Mouse (Mus musculus) frontal cortex, adult (tissue): ENCODE measurements at regions not wholly inside any gene's neighbourhood (a gene's known extent, or its start where the extent isn't known, plus 50 kb on each side); places are given as distances from the start of the nearest gene placed in this dataset.

ENCODE experiments used
- ATAC-seq: cut with Nextera tagmentation; 2 replicates; pipeline ENCODE4 v1.9.2; 2017; ENCODE audit warnings: mild to moderate bottlenecking, moderate library complexity, mixed read lengths; ENCODE audit not compliant: low TSS enrichment

DNA sequence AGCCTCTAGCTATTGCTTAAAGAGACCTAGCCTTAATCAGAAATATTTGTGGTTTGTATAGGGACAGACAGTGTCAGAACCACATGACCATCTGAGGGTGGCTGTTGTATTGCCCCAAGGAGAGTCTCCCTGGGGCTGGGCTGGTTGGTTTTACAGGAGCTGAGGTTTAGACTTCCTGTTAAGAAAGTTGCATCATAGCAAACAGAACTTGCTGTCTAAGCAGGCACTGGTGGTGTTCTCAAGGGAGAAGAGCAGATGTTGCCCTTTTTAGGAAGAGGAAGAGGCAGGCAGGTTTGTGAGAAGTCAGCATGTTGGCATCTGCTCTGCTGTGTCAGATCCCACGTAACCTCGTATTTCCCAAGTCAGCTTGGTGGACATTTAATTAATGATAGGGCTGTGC is 52.7 kb upstream of the Tut7 start:
- no peak; the same call in 1 of the 2 replicates for ATAC-seq

DNA sequence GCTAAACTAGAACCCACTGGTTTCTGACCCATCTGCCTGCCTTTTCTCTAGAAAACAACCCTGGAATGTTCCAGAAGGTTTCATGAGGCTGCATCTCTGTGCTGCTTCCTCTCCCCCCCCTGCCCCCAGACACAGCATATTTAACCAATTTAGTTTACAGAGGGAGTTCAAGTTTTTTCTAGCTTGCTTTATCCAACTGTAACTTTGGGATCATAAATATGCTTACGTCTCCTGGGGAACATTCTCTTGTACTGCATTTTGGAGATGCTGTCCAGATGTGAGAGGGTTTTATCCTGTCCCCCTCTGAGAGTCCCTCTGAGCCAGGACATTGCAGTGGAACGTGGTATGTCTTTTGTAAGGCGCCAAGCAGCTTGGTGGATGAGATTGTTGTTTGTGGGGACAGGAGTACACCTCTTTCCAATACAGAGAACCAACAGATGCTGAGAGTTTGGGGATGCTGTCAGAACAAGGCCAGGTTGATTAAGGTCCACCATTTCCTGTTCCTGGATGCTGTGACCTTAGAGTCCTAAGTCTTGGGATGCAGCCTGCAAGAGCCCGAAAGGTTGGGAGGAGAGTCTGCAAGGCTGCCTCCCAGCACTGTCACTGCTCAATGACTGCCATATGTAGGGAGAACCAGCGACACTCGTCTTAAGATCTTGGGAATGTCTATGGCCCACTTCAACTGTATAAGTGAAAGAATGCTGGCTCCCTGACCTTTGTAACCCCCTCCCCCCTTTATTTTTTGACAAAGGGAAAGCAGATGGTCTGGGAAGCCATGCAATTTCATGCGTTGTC is 51.4 kb upstream of the Tut7 start:
- no peak for ATAC-seq
